Mouse (Mus musculus) lung, adult 2 months (tissue): ENCODE results near the gene Ssr2.

ENCODE experiments used
- CTCF ChIP-seq: fragments of 200-500 bp; IDR thresholded peaks from 2 replicates; pipeline ENCODE4 v1.5.1; 2011; ENCODE audit warnings: mild to moderate bottlenecking, low read length, control low read depth; ENCODE audit not compliant: insufficient read depth
- POLR2A ChIP-seq: fragments of 200-500 bp; IDR thresholded peaks from 2 replicates; pipeline ENCODE4 v1.6.1; 2011; ENCODE audit warnings: low read depth, mild to moderate bottlenecking, control low read depth, low read length, borderline replicate concordance; ENCODE audit errors: extremely low read depth

GRCm38 (mm10) chr3:88543651-88544410, 31.8 kb upstream of the Ssr2 start:
- TF ChIP-seq CTCF (no peak), POLR2A (no peak)
